Comparison of ENCODE assay signal across 16 mouse cellular contexts in the genomic region with DNA sequence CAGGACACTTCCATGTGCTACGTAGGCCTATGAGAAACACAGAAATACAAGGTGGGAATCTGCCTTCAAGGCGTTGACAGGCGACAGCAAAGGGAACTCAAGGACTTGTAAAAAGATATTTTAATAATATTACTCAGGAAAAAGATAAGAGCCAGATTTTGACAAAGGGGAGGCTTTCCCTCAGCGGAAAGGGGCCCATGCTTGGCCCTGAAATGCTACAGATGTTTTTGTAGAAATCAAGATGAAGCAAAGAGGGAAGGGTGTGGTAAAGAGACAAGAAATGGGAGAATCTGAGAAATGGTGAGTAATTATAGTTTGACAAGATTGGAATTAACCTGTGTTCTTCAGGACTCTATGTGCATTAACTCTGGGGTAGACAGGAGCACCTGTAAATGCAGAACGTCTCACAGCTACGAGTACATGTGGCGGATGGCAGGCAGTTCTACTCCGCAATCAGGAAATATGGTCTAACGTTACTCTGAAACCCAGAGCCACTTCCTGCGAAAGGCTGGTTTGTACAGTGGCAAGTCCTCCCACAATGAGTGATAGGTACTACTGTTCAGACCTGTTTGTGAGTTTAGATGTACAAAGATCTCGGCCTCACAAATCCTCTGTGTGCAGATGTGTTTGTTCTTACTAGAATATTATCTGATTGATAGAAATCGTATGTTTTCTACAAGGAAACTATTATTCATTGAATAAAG. TPM values are rescaled to one million over a fixed set of nuclear protein-coding genes. Genes with fewer than 3 reads are reported as not detected.
DNase-seq lines count a peak whose midpoint lies in the region; ATAC-seq and TF ChIP-seq lines count a peak whose summit lies in the region.
"Had no signal": no experiment of that assay in that cellular context is flagged by ENCODE, and none has a peak within 500 bp of the region (broad histone marks: within the 10 kb centered on the region; RNA-seq: fewer than 3 reads in every experiment).

No protein-coding gene starts in this region.

- H3K4me1 ChIP-seq in spleen, adult 2 months (ENCODE audit: control insufficient read depth, insufficient read depth, insufficient read length), result peaks cover 4% of the 10 kb centered on the region; the same call in 1 of the 2 replicates
- no peaks in the 10 kb centered on the region for H3K4me1 ChIP-seq in hindbrain, embryonic 12.5 days
- H3K4me1 ChIP-seq: hindbrain, embryonic 10.5 days; limb, embryonic 13.5 days had no signal

- no peak for TF ChIP-seq CTCF in spleen, adult 2 months (IDR thresholded peaks at IDR 0.05; ENCODE audit: extremely low read depth, insufficient read depth, insufficient read length, insufficient replicate concordance)

- no peak overlapping the region for H3K4me3 ChIP-seq in spleen, adult 2 months (ENCODE audit: extremely low read depth, insufficient read depth, insufficient read length)
- H3K4me3 ChIP-seq in hindbrain, embryonic 12.5 days, result no peak overlapping the region
- H3K4me3 ChIP-seq: hindbrain, embryonic 10.5 days; limb, embryonic 13.5 days had no signal

- H3K27ac ChIP-seq in spleen, adult 2 months (ENCODE audit: insufficient read depth, low read length), result peak overlapping the region; percentile 71; the same call in 1 of the 2 replicates
- H3K27ac ChIP-seq in hindbrain, embryonic 12.5 days, result no peak overlapping the region
- H3K27ac ChIP-seq: hindbrain, embryonic 10.5 days; limb, embryonic 13.5 days had no signal

- no peaks in the 10 kb centered on the region; the same call in 1 of the 2 replicates for H3K36me3 ChIP-seq in spleen, adult 2 months (ENCODE audit: control insufficient read depth, insufficient read depth, low read length)
- peaks cover 49% of the 10 kb centered on the region for H3K36me3 ChIP-seq in hindbrain, embryonic 12.5 days

- H3K9me3 ChIP-seq in hindbrain, embryonic 12.5 days (replicated peaks), result no peaks in the 10 kb centered on the region
- H3K9me3 ChIP-seq: hindbrain, embryonic 10.5 days had no signal

- no peak overlapping the region for H3K4me2 ChIP-seq in hindbrain, embryonic 12.5 days (replicated peaks)
- H3K4me2 ChIP-seq: limb, embryonic 13.5 days had no signal

- H3K9ac ChIP-seq in hindbrain, embryonic 12.5 days, result no peak overlapping the region
- H3K9ac ChIP-seq: forebrain, postnatal 0 days; limb, embryonic 13.5 days had no signal

- 20% methylated on average over 12 of the region's 12 CpGs for WGBS in spleen, adult 2 months
- 93% methylated on average over 12 of the region's 12 CpGs for WGBS in hindbrain, embryonic 12.5 days

- TF ChIP-seq POLR2A in spleen, adult 2 months (IDR thresholded peaks at IDR 0.05; ENCODE audit: low read depth, low read length), result peak; percentile 27; the same call in 1 of the 2 replicates

- no peaks in the 10 kb centered on the region for H3K27me3 ChIP-seq in spleen, adult 2 months (ENCODE audit: control insufficient read depth, insufficient read depth, low read length)
- H3K27me3 ChIP-seq in hindbrain, embryonic 12.5 days, result no peaks in the 10 kb centered on the region
- H3K27me3 ChIP-seq: limb, embryonic 13.5 days had no signal

- DNase-seq in spleen, adult 2 months (ENCODE audit: low read depth in 1 of 2, low spot score in 2 of 2), result peak in 1 of 2 experiments; percentile 60
- no peak for DNase-seq in spleen, postnatal 14 days (ENCODE audit: low spot score in 2 of 2)
- DNase-seq in natural killer cell, adult 2 months (ENCODE audit: low spot score in 2 of 2), result peak; percentile 56 to 74
- no peak for DNase-seq in gastrocnemius, postnatal 10 days
- no peak for DNase-seq in right cerebral cortex, postnatal 25 days
- DNase-seq: cerebellum, adult 11 months; forebrain, postnatal 0 days; heart, adult 11 months; kidney, postnatal 36 days; layer of hippocampus, postnatal 36 days; lung, postnatal 4 days had no signal

- peak; percentile 52 for ATAC-seq in granulocyte monocyte progenitor cell, adult 5-6 weeks (replicated peaks; ENCODE audit: poor library complexity, severe bottlenecking)
- ATAC-seq in hindbrain, embryonic 12.5 days (ENCODE audit: low FRiP score), result no peak
- ATAC-seq: forebrain, postnatal 0 days; intestine, postnatal 0 days had no signal

RNA-seq across cellular contexts. Expression of a gene that starts 7.9 kb away (rescaled TPM):
- 4.2 and 4.7 TPM in 2 replicates for polyA plus RNA-seq in spleen, adult 2 months (2012; rRNA removed)
- 9.9 and 18.8 TPM in 2 replicates for total RNA-seq in granulocyte monocyte progenitor cell, adult 5-6 weeks (2014; fragmentation: Nextera tagmentation)
- total RNA-seq in granulocyte monocyte progenitor cell, adult 5-6 weeks (2017), result 27.0 and 36.8 TPM in 2 replicates
- total RNA-seq in gastrocnemius, postnatal 10 days (2021), result 1 to 10 TPM; 6.3 to 7.3 TPM
- polyA plus RNA-seq in hindbrain, embryonic 12.5 days (2016; fragmentation: Nextera tagmentation; extraction: Ambion mirVana), result 39.6 and 41.9 TPM in 2 replicates

RNA-seq across cellular contexts. Expression of a gene that starts 8.0 kb away (rescaled TPM):
- 18.1 and 22.7 TPM in 2 replicates for polyA plus RNA-seq in spleen, adult 2 months (2012; rRNA removed)
- total RNA-seq in granulocyte monocyte progenitor cell, adult 5-6 weeks (2014; fragmentation: Nextera tagmentation), result 84.7 and 88.8 TPM in 2 replicates
- total RNA-seq in granulocyte monocyte progenitor cell, adult 5-6 weeks (2017), result 46.6 and 75.6 TPM in 2 replicates
- 10 to 100 TPM; 15.9 to 16.1 TPM for total RNA-seq in gastrocnemius, postnatal 10 days (2021)
- 124 and 135 TPM in 2 replicates for polyA plus RNA-seq in hindbrain, embryonic 12.5 days (2016; fragmentation: Nextera tagmentation; extraction: Ambion mirVana)

RNA-seq across cellular contexts. Expression of a gene that starts 28.4 kb away (rescaled TPM):
- polyA plus RNA-seq in spleen, adult 2 months (2012; rRNA removed), result 16.8 and 18.8 TPM in 2 replicates
- 65.0 and 67.3 TPM in 2 replicates for total RNA-seq in granulocyte monocyte progenitor cell, adult 5-6 weeks (2014; fragmentation: Nextera tagmentation)
- total RNA-seq in granulocyte monocyte progenitor cell, adult 5-6 weeks (2017), result 54.2 and 54.9 TPM in 2 replicates
- total RNA-seq in gastrocnemius, postnatal 10 days (2021), result 10 to 100 TPM; 22.7 to 26.7 TPM
- 48.5 and 50.3 TPM in 2 replicates for polyA plus RNA-seq in hindbrain, embryonic 12.5 days (2016; fragmentation: Nextera tagmentation; extraction: Ambion mirVana)

RNA-seq across cellular contexts. Expression of a gene that starts 57.9 kb away (rescaled TPM):
- polyA plus RNA-seq in spleen, adult 2 months (2012; rRNA removed), result 105 and 133 TPM in 2 replicates
- 185 and 192 TPM in 2 replicates for total RNA-seq in granulocyte monocyte progenitor cell, adult 5-6 weeks (2014; fragmentation: Nextera tagmentation)
- 110 and 119 TPM in 2 replicates for total RNA-seq in granulocyte monocyte progenitor cell, adult 5-6 weeks (2017)
- total RNA-seq in gastrocnemius, postnatal 10 days (2021), result 1 to 10 TPM; 7.4 to 9.0 TPM
- 9.8 and 10.1 TPM in 2 replicates for polyA plus RNA-seq in hindbrain, embryonic 12.5 days (2016; fragmentation: Nextera tagmentation; extraction: Ambion mirVana)

Comparison
In these comparisons a context has a peak if more than half of its experiments do, and no peak if none do; other contexts are left out.
1. DNase-seq: peak in natural killer cell, adult 2 months (2 of 2); none in spleen, postnatal 14 days (0 of 2), gastrocnemius, postnatal 10 days (single experiment) and right cerebral cortex, postnatal 25 days (single experiment).